Mouse (Mus musculus) layer of hippocampus, adult 8-10 months (tissue): ENCODE measurements at regions not wholly inside any gene's neighbourhood (a gene's known extent, or its start where the extent isn't known, plus 50 kb on each side); places are given as distances from the start of the nearest gene placed in this dataset.
A peak's percentile ranks its signal among the peaks of the same experiment; 100 is the strongest.

Experiments used
- DNase-seq, 2 experiments: peaks; one replicate each; pipeline ENCODE4 v3.0.0; 2022; ENCODE audit warnings: low spot score in 2 of 2

GRCm38 (mm10) chr7:98768460-98768859, 65.6 kb downstream of the Thap12 start:
- DNase-seq = no peak

GRCm38 (mm10) chr7:98769111-98769734, 65.7 kb upstream of the Wnt11 start:
- DNase-seq = no peak

GRCm38 (mm10) chr7:98770257-98770890, 64.5 kb upstream of the Wnt11 start:
- DNase-seq = no peak

- no peak for DNase-seq
Observed at GRCm38 (mm10) chr7:98771134-98771775, 63.7 kb upstream of the Wnt11 start.

GRCm38 (mm10) chr7:98774597-98774996, 60.3 kb upstream of the Wnt11 start:
- DNase-seq = no peak

- DNase-seq = no peak
Observed at GRCm38 (mm10) chr7:98775031-98775430, 59.9 kb upstream of the Wnt11 start.

- DNase-seq = no peak
Observed at GRCm38 (mm10) chr7:98777304-98777849, 57.5 kb upstream of the Wnt11 start.

- peak in 1 of 2 experiments; percentile 73 for DNase-seq
Observed at GRCm38 (mm10) chr7:98778929-98779328, 56.0 kb upstream of the Wnt11 start.

- DNase-seq = no peak
Observed at GRCm38 (mm10) chr7:98783521-98783920, 51.4 kb upstream of the Wnt11 start.

GRCm38 (mm10) chr7:98783954-98784353, 51.0 kb upstream of the Wnt11 start:
- DNase-seq = peak; percentile 20 to 28

GRCm38 (mm10) chr7:98784369-98784931, 50.5 kb upstream of the Wnt11 start:
- no peak for DNase-seq
